Mouse (Mus musculus): ENCODE measurements around the gene Abca13. TPM values are rescaled to one million over a fixed set of nuclear protein-coding genes. Genes with fewer than 3 reads are reported as not detected.
"Not testable (repeated sequence)": the region's sequence is repeated elsewhere in the genome, so short reads cannot be mapped to it uniquely, and the experiment has no call there.

The Abca13 gene
- total RNA-seq, 1 experiment from 2014 or later: 1.2 TPM

DNA sequence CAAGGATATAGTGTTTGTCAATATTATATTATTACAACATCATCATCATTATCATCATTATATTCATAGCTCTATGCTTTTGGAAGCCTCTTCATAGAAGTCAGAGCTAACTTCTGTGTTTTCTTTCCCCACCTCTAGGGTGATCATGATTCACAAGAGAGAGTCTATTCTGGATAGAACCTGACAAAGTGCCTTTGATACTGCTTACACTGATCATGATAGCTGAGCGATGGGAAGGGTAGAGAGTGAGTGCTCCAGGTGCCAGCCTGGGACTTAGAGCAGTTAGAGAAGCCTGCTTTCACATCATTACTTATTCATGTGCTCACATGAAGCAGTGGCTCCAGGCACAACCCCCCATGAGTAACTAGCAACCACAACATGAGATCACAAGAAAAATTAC lies 280.7 kb downstream of the Abca13 start:
- no peak for ATAC-seq (ENCODE audit: extremely low read depth, insufficient number of reproducible peaks, low FRiP score, poor library complexity, severe bottlenecking)

DNA sequence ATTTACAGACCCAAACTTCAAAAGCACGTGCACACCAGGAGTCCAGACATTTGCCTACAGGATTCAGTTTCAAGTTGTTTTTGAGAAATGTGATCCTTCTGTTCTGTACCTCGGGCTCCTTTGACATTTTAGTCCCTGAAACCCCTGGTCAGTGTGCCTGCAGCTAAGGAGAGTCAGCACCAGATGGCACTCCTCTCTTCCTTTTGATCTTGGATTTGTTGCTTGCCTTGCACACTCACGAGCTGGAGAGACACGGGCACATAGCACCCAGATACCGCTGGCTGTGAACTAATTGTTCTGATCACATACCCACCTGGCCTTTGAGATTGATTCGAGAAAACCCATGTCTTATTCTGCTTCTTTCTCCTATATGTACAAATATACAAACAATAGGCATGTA lies 289.8 kb downstream of the Abca13 start:
- ATAC-seq (ENCODE audit: extremely low read depth, insufficient number of reproducible peaks, low FRiP score, poor library complexity, severe bottlenecking): no peak

DNA sequence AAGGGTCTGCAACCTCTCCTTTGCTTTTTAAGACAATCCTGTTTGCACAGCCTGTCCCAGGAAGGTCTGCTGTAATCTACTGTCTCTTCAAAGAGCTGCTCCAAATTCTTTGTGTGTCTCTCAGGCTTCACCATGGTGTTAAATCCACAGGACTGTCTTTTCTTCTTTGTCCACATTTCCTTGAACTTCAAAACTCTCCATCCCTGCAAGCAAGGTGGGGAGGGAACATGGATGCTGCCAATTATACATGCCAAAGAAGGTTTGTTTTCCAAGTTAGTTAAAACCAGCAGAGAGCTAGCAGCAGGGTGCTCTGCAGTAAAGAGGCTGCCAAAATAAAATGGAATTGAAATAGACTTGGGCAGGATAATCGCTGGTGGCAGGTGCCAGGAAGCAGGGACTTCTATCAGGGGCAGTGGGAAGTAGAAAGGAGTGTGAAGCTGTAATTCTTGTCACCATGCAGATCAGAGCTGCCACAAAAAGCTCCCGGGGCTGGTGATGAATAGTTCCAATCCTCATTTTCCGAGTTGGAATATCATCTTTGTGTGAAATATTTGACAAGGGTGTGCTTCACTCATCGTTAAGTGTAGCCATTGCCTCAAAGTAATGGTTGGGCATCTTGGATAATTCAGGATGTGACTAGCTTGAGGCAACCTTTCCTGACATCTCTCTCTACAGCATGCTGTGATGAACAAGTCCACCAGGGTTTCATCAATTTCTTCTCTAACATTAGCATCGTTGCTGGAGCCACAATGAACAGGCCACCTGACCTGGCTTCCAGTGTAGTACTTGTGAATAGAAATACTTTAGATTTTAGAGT lies 308.8 kb downstream of the Abca13 start:
- ATAC-seq (ENCODE audit: extremely low read depth, insufficient number of reproducible peaks, low FRiP score, poor library complexity, severe bottlenecking): no peak

DNA sequence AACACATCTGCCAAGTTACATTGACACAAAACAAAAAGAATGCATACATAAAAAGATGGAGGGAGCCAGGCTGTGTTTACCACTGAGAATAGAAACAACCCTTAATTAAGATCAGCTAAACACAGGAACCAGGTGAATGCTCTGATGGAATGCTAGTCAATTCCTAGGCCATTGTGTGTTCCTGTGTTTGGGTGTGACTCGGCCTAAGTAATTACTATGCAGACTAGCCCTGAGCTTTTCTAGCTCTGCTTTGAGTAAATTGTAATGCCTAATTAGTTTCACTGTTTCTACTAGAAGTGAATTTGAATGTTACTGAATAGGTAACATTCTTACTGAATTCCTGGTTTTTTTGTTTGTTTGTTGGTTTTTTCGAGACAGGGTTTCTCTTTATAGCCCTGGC lies 323.2 kb downstream of the Abca13 start:
- ATAC-seq (ENCODE audit: extremely low read depth, insufficient number of reproducible peaks, low FRiP score, poor library complexity, severe bottlenecking): not testable (repeated sequence)

DNA sequence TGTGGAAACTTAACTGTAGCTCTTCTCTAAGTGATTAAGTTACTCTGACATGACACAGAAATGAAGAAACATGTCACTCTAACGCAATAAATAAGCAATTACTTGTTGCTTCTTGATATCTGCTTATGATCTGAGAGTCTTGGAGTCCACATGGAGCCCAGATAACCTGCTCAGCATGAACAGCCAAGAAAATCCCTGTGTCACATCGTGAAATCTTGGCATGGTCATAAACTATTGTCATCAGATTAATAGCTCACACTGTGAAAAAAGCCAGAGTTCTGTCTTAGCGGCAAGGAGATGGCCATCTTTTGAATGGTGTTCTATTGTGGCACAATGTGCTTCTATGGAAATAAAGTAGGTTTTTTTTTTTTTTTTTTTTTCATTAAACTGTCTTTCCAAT lies 336.8 kb downstream of the Abca13 start:
- ATAC-seq (ENCODE audit: extremely low read depth, insufficient number of reproducible peaks, low FRiP score, poor library complexity, severe bottlenecking): no peak

DNA sequence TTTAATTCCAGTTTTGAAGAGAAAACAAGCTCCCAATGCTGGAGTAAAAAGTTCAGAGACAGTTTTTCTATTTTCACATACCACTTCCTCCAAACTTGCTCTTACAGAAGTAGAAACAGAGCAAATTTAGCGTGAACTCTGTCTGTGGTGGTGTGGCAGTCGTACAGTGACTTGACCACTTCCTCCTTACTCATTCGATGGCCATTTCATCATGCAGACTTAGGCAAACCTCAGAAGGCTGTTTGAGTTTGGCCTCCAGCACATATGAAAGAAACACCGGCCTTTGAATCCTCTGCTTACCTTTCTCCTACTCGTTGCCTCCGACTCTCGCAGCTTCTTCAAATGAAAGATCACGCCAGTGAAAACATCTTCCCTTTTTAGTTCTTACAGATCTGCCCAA lies 340.0 kb downstream of the Abca13 start:
- ATAC-seq (ENCODE audit: extremely low read depth, insufficient number of reproducible peaks, low FRiP score, poor library complexity, severe bottlenecking): peak; percentile 93

DNA sequence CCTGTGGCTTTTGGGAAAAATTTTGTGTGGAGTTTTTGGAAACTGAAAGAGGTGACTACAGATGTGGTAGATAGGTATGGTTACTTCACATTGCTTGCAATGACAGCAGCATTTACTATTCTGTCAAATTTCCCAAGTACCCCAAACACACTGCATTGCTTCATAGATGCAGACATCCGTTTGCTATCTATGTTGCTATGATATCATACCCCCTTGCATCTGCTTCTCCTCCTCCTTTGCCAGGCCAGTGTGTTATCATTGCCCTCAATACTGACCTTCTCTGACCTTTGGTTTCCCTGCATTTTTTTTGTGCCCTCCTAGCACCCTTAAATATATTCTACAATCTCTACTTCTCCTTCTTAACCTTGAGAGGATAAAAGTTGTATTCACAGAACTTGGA lies 341.4 kb downstream of the Abca13 start:
- ATAC-seq (ENCODE audit: extremely low read depth, insufficient number of reproducible peaks, low FRiP score, poor library complexity, severe bottlenecking): no peak

DNA sequence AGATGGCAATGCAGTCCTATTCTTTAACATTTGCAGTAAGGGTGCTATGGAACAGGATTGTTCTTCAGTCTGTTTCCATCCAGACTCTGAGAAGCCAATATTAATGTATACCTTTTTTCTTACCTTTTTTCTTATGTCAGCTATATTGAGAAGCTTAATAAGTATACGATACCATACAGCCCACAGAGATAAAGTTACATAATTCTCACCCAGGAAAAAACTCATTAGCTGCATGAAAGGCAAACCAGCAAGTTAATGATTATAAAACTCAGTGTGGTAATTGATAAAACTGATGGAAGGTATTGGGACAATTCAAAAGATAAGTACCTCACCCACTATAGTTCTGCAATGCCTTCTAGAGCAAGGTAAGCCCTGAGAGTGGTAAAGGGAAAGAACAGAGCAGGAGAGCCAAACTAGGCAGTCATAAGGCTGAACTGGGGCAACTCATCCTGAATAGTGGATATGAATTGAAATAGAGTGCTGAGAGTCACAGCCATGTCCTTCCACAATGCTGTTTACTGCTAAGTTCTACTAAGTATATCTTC lies 342.0 kb downstream of the Abca13 start:
- ATAC-seq (ENCODE audit: extremely low read depth, insufficient number of reproducible peaks, low FRiP score, poor library complexity, severe bottlenecking): no peak

DNA sequence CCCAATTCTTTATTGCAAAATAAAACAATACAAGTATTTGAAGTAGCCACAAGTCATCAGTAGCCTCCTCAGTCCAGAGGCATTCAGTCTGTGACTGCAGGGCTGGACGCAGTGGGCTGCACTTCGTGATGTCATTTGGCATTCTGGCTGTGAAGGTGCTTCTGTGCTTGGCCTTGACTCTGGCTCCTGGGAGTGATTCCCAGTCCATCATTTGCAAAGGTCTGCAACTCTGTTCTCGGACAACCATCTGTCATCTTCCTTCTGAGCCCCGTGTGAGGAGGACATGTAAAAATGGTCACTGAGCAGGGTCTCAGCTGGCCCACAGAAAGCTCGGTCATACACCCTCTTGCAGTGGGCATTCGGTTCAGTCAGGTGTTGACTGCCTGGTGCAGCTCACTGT lies 345.1 kb downstream of the Abca13 start:
- ATAC-seq (ENCODE audit: extremely low read depth, insufficient number of reproducible peaks, low FRiP score, poor library complexity, severe bottlenecking): no peak

DNA sequence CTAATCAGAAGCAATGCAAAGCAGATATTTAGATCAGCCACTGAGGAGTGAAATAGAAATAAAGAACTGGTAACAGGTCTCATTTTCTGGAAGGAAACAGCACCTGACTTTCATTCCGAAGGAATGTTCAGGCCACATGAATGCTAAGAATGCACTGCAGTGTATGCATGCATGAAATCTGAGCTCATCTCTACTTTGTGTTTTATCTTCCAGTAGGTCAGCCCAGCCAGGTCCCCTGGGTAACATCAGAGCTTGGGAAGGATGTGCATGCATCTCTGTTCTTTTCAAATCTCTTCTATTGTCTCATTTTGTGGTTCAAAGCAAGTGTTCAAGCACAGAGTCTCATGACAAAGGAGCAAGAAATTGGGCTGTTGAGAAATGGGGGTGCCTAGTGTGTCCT lies 346.6 kb downstream of the Abca13 start:
- no peak for ATAC-seq (ENCODE audit: extremely low read depth, insufficient number of reproducible peaks, low FRiP score, poor library complexity, severe bottlenecking)

DNA sequence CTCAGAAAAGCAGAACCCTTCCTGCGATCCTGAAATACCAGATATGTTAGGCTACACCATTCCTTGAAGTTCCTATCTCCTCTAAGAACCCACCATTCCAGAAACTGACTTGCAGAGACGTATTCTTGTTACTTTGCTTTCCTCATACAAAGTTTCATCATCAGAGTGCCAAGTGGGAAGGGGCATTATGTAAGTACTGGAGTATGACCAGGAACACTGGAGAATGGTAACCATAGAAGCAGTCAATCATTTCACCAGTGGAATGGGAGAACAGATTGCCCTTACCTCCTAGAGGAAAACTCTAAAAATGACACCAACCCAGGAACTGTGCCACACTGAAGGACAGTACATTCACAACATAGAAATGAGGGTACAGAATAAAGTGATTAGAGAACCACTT lies 368.3 kb downstream of the Abca13 start:
- no peak for ATAC-seq (ENCODE audit: extremely low read depth, insufficient number of reproducible peaks, low FRiP score, poor library complexity, severe bottlenecking)

DNA sequence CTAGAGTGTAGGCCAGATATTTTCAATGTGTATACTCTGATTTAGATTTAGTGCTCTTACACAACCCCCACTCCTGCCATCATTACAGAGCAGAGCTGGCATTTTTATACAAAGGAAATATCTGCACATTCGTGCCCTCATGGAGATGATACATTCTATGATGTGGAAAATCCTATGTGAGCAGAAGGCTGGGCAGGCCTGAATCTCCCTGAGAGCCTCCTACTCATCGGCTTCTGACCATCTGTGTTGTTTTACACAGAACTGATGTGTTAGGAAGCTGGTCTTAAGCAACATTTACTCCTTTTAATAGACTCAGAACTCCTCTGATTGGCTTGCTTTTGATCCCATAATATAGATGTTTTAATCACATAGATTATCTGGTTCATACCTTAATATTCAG lies 376.6 kb downstream of the Abca13 start:
- no peak for ATAC-seq (ENCODE audit: extremely low read depth, insufficient number of reproducible peaks, low FRiP score, poor library complexity, severe bottlenecking)

DNA sequence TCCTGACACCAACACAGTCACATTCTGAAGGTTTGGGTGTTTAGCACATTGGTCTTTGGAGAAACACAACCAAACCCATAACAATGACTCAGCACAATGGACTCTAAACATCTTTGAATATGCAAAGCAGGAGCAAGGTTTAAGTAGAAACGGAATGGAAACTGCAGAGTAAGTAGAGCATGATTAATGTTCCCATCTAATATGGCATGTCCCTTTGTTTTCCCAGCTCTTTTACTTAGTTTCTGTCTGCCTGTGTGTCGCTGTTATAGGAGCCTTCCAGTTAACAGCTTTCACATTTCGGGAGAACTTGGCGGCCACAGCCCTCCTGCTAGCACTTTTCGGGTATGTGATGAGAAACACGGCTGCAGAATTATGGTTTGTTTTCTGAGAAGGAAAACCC lies 378.6 kb downstream of the Abca13 start:
- ATAC-seq (ENCODE audit: extremely low read depth, insufficient number of reproducible peaks, low FRiP score, poor library complexity, severe bottlenecking): no peak

DNA sequence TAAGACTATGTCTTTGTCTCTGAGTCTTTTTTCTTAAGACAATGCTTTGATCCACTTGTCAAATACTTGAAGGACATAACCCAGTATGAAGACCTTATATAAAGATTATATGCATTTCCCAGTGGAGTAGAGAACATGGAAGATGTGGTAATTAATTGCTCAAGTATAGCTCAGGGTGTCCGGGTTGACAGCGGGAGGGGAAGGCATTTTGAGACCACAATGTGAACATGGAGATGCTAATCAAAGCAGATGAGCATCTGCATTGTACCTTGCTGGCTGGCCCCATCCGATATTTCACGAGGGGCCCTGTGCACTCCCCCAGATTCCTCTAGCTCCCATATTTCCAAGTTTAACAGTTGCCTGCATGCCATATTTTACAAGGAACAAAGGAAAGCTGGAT lies 383.2 kb downstream of the Abca13 start:
- ATAC-seq (ENCODE audit: extremely low read depth, insufficient number of reproducible peaks, low FRiP score, poor library complexity, severe bottlenecking): no peak

DNA sequence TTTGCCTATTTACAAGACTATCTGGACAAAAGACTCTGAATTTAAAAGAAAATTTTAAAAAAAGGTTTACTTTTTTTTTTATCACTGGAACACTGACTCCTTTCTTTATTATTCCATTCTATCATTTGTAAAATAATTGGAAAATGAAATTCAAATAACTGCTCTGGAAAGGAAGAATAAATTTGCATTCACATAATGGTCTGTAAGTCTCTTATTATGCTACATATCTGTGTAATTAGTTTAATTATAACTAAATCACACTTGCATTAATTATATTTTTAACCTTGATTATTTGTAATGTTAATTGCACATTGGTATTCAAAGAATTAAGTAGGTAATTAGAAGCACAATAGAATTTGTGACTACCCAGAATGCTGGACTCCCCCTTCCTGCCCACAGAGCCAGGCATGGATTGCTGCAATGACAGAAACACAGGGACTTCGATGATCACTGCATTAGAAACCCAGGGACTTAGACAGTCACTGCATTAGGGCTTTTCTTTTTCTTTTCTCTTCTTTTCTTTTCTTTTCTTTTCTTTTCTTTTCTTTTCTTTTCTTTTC lies 400.1 kb downstream of the Abca13 start:
- ATAC-seq (ENCODE audit: extremely low read depth, insufficient number of reproducible peaks, low FRiP score, poor library complexity, severe bottlenecking): no peak

DNA sequence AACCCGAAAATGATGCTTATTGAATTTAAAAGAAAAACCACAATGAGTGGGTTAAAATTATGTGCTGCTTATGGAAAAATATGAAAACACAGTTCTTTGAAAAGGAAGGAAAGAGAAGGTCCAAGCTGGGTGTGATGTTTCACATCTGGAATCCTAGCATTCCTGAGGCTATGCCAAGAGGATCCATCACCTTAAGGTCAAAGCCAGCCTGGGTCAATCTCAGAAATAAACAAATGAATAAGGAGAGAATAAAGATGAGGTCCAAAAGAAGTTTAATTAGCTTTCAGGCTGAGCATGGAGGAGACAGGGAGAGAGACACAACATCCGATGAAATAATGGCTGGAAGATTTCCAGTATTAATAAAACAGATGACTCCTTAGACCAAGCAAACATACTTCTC lies 405.6 kb downstream of the Abca13 start:
- no peak for ATAC-seq (ENCODE audit: extremely low read depth, insufficient number of reproducible peaks, low FRiP score, poor library complexity, severe bottlenecking)

DNA sequence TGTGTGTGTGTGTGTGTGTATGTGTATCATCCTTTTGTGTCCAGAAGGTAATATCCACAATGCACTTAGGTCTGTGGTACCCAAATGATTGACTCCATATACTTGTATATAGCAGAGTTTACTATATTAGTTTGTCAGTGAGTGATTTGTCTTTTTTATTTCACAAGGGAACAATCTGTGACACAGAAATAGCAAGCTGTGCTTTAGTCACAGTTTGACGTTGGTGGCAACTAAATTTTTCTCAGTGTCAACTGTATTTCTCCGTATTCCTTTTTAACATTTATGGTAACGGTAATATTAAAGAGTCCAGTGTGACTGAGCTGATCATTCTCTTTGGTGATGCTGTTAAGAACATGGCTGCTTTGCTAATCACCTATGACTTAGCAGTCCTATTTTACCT lies 409.4 kb downstream of the Abca13 start:
- no peak for ATAC-seq (ENCODE audit: extremely low read depth, insufficient number of reproducible peaks, low FRiP score, poor library complexity, severe bottlenecking)

DNA sequence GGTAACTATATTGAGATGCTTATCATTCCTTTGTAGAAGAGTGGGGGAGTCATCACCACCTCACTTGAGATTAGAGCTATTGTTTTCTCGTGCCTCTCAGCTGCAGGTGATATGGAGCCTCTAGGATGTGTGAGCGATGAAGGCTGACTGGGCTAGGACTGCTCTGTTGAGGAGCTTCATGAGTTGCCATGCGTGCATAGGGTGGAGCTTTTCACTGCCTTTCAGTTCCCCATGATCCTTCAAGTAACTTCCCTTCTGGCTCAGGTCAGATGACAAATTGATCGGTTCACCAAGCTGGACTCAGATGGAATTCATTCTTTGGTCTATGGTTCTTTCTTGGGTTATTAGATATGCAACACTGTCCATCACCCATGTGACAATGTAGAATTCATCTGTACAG lies 410.4 kb downstream of the Abca13 start:
- 0 out of 2 replicates have a peak, but pooled peaks have one; percentile 23 for ATAC-seq (ENCODE audit: extremely low read depth, insufficient number of reproducible peaks, low FRiP score, poor library complexity, severe bottlenecking)

DNA sequence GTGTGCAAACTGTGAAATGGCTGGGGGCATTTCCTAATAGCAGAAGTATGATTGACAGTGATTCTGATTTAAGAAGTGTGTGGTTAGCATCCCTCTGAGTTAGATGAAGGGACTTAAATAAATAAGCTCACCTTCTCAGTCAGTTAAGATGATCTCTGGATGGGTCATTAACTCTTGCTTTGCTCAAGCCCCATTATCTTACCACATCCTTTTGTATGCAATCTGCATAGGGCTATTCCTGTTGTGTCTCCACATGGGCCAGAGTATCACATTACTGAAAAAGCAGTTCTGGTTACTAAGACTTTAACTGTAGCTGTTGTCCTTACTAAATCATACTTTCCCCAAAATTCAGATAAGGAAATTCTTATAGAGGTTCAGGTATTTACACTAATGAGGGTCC lies 416.5 kb downstream of the Abca13 start:
- ATAC-seq (ENCODE audit: extremely low read depth, insufficient number of reproducible peaks, low FRiP score, poor library complexity, severe bottlenecking): no peak

DNA sequence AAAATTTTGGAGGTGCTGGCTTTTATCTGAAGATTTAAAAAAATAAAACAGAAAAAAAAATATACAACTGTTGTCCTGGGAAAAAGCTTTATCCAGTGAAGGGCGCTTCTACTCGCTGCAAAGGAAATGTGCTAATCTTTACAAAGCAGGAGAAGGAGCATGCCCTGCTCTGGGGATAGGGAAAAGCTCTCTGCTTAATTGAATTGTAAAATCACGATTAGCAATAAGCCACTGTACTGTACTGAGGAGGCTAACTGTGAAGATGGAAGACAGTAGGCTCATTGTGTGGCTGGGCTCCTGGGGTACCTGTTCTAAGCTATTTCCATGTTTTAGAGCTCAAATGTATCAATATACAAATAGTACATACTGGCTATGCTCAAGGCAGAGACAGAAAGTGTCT lies 417.3 kb downstream of the Abca13 start:
- ATAC-seq (ENCODE audit: extremely low read depth, insufficient number of reproducible peaks, low FRiP score, poor library complexity, severe bottlenecking): no peak

DNA sequence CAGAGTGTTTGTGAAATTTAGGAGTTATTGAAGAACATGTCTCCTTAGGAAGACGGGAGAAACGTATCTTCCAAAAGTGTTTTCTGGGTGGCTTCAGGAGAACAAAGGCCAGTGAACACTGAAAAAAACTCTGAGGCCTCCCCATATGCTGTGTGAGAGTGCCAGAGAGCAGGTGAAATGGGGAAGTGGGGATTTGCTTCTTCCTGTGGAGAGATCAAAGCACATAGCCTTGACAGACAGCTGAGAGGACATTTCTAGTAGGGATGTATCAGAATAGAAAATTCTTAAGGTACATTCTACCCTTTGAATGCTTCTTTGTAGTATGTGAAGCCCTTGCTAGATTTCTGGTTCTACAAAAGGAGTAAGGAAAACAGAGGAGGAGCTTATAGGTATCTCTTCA lies 424.4 kb downstream of the Abca13 start:
- ATAC-seq (ENCODE audit: extremely low read depth, insufficient number of reproducible peaks, low FRiP score, poor library complexity, severe bottlenecking): no peak

All from neutrophil, adult 5-6 weeks (primary cell).